Mouse (Mus musculus) gastrocnemius, postnatal 4 days (tissue): ENCODE measurements at regions not wholly inside any gene's neighbourhood (a gene's known extent, or its start where the extent isn't known, plus 50 kb on each side); places are given as distances from the start of the nearest gene placed in this dataset.
"Not testable (repeated sequence)": the region's sequence is repeated elsewhere in the genome, so short reads cannot be mapped to it uniquely, and the experiment has no call there.

Source experiments
- DNase-seq, 2 experiments: peaks; one replicate each; pipeline ENCODE4 v3.0.0; 2021 to 2022; ENCODE audit warnings: low spot score in 2 of 2, mixed read lengths in 2 of 2

DNA sequence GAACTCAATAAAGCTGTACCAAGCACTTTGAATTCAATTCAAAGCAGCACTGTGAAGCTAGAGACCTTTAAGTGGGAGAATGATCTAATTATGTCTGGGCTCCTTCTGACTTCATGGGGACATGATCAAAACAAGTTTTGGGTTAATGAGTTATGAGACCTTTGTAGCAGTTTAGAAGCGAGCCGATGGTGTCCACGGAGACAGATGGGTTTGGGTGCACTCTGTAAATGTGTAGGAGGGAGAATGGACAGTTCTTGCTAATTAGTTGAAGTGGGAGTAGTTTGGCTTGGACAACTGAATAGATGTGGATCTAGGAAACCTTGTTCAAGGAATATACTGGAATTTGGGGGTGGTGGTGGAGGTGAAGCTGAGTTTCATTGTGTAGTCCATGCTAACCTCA, 186.3 kb upstream of the Cldn34b3 start:
- DNase-seq, result no peak

DNA sequence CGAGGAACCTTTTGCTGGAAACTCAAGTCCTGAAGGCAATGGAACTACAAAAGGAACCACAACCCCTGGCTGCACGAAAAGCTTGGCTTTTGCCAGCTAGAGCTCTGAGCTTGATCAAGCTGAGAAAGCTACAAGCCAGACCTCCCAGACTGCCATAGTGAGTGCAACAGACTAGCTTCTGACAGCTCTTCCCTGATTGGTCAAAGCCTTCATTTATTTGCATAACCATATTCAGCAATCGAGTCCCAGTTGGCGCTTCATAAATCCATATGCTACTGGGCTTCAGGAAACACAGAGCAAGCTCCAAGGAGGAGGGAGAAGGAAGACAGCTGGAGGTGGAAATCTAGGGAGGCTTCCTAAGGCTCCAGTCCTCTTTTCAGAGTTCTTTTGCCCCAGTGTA, 181.4 kb upstream of the Cldn34b3 start:
- no peak for DNase-seq

DNA sequence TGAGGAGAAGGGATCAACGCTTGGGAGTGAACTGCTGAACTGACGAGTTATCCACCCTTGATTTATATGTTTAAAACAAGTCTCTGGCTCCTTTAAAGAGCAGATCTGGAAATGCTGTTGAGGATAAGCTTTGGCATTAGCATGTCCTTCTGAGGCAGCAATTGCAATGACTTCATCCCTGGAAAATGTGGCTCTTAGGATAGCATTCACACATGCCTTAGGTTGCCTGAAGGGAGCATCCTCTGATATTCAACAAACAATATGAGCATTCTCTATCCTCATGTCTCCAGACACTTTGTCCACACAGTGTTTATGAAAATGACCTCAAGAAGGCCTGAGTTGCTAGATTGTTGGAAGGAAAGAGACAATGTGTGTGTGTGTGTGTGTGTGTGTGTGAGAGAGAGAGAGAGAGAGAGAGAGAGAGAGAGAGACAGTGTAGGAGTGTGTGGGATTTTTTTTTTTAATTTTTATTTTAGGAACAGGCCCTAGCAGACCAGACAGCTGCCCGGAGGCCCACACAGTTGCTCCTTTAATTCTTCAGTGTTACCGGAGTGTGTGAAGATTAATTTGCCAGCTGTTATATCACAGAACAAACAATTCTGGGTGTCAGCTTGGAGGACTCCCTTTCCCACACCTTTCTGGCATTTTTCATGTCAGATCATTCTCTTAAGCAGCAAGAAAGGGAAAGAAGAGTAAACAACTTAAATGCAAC, 153.2 kb upstream of the Cldn34b3 start:
- DNase-seq, result no peak

DNA sequence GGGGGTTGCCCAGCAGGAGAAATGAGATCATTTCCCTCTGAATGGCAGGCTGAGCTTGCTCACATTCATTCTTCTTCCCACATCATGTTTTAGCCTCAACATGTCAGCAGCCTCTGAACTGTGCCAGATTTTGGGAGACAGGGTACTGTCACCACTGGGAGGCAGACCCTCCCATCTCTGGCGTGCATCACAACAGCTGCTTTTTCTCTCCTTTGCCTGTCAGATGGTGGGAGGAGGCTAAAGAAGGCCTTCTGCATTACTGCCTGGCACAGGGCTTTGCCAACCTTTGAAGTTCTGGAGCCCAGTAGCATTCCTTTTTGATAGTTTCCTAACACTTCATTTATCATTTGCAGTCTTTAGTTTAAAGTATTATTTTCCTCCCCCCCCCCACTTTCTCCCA, 148.0 kb upstream of the Cldn34b3 start:
- no peak for DNase-seq

DNA sequence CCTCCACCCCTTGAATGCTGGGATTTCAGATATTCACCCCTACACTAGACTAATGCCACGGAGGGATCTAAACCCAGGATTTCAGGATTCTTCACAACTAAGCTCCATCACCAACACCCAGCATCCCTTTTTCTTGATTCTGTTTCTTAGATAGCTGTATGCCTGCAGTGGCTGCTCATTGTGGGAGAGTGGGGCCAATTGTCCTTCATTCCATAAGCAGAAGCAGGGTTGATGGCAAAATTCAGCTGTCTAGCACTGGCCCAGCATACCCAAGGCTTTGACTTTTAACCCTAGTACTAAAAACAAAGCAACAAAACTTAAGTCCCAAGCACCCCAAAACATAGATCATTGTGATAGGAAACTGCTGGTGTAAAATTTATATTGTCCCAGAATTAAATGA, 147.5 kb upstream of the Cldn34b3 start:
- DNase-seq, result no peak

DNA sequence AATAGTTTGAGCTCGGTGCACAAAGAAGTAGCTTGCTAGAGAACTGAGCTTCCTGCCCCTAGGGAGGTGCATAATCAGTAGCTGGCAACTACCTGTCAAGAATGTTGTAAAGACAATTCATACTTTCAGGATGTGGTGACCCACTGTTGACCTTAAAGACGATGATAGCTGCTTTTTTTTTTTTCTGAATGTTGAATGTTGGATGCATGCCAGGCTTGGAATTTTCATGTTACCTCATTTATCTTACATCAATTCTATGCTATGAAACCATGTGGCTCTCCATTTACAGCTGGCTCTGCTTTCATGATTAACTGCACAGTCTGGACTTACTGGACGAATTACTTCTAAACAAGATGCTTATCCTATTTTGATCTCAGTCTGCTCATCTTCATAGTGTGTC, 143.2 kb upstream of the Cldn34b3 start:
- no peak for DNase-seq

DNA sequence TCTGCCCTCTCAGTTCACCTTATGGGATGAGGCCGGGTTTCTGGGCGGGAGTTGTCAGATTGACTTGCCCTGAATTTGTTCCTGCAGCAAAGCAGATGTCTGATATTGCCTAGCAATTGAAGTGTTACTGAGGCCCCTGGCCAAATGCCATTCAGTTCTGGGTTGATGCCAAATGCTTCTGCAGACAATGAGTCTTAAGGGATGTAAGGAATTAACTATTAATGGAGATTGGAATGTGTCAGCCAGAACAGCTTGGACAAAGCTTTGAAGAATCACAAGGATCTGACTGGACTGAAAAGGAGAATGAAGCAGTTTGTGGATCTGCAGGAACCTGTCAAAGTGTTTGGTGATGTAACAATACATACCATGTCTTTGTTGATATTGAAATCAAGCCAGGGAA, 140.7 kb upstream of the Cldn34b3 start:
- peak; percentile 26 to 60 for DNase-seq

DNA sequence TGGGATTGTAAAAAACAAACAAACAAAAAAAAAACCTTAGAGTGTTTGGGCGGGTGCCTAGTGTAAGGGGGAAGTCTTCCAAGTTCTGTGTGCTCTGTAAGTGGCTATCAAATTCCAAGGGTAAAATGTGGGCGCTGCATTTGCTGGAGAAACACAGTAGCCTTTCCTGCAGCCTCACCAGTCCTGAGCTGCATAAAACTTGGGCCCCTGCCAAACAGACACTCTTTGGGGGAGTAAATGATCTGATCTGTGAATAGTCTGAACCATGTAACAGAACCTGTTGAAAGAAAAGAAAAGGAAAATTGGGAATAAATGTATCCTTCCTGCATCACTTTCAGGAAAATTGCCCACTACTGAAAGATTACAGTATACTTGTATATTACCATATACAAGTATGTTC, 126.4 kb upstream of the Cldn34b3 start:
- peak in 1 of 2 experiments; percentile 11 for DNase-seq

DNA sequence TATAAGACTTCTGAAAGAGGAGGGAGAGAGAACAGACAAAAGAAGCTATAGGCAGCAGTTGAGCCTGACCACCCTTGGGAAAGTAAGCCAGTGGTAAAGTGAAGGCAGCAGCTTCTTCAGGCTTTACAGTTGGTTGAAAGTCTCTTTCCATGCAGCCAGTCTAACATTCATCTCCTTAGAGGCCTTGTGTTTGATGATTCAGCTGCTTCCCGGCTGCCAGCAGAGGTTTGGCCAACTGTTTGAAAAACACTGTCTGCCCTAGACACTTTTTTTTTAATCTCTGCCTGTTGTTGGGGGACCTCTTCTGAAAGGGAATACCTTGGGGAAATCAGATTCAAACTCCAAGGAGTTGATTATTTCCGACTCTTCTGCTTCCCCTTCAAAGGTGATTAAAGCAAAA, 123.1 kb upstream of the Cldn34b3 start:
- no peak for DNase-seq

DNA sequence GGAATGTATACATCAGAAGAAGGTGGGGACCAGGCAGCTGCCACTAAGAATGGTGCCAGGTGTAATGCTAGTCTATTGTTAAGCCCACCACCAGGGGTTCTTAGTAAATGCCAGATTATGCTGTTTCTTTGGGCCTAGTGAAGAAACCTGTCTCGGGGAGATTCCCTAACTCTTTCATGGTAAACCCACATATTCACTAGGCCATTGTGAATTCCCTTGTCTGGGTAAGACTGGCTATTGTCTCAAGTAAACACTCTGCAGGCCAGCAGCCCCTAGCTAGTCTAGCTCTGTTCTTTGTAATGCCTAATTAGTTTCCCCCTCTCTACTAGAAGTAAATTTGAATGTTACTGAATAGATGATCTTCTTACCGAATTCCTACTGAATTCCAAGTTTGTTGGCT, 89.3 kb upstream of the Cldn34b3 start:
- DNase-seq, result not testable (repeated sequence)

DNA sequence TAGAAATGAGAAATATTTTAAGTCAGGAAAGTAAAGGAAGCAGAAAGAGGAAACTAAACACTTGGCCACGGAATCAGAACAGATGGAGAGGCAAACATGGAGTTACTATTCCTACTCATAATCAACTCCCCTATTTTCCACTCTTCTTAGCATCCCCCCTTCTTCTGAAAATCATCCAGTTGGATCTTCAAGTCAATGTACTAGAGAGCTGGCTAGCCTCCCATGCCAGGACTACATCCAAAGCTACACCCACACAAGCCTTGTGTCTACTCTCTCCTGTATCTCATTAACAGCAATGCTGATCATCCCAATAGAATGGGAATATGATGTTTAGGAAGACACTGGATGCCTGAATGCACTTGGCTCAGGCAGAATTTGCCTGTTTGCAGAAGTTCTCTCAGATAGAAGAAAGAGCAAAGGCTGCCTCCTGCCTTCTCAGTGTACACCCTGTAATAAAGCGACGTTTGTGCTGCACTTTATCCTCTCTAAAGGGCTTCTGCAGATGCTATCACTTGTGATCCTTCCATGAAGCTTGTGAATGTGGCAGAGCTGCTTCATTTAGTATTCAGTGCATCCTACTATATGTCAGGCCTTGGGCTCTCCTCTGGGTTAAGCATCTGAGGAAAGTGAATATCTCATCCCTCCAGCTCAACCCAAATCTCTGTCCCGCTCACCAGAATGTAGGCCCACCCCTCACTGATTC, 82.5 kb upstream of the Cldn34b3 start:
- DNase-seq, result peak in 1 of 2 experiments; percentile 6

DNA sequence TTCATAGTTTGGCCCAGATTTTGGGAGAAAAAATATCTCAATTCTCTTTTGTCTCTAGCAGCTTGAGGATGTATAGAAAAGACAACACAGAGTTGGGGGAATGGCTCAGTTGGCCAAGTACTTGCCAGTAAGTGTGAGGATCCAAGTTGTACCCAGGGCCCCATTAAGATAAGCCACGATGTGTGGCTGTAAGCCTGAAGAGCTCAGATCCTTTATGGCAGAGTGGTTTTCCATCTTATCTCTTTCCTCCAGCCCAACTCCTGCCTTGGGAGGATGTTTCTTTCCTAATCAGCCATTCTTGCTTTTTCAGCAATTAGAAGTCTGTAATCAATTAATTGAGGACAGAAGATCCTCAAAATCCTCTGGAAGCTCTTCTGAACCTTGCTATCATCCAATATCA, 63.5 kb upstream of the Cldn34b3 start:
- DNase-seq, result no peak

DNA sequence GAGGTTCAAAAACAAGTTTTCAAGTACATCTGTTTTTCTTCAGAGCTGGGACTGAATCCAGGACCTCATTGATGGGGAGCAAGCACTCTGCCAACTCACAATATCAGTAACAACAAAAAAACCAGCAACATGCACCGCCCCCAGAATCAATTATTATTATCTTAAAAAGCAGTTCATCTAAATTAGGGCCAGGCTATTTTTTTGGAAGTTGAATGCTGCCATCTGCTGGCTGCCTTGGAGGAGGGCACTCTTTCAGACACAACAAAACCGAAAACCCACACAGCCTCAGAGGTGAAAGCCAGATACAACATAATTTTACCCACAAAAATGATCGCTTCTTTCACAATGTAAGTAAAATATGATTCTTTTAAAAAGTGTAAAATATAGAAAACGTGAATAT, 62.7 kb upstream of the Cldn34b3 start:
- DNase-seq, result peak in 1 of 2 experiments; percentile 11
